Mouse (Mus musculus) adrenal gland, adult 18-20 months (tissue): Measurements from ENCODE around the gene Fibin. TPM values are rescaled to one million over a fixed set of nuclear protein-coding genes. Genes with fewer than 3 reads are reported as not detected.

Source experiments
- DNase-seq, 2 experiments: peaks; one replicate each; pipeline ENCODE4 v3.0.0; 2021 to 2022; ENCODE audit warnings: low spot score in 2 of 2
- total RNA-seq, 2 experiments: library from RNA; stranded (reverse); gene quantifications; 1 replicate in 1 of 2; 2 replicates in 1 of 2; pipeline ENCODE4 v1.2.3; 2021

Fibin gene
- total RNA-seq, 2 experiments from 2014 or later = 9.9 to 10.6 TPM

GRCm38 (mm10) chr2:110314509-110315155 is 48.4 kb downstream of the Fibin start, which contains the start of gene Bbox1:
TSS of gene Bbox1 (minus strand) at chr2:110314560.
- no peak for DNase-seq

- DNase-seq = no peak
Measured at GRCm38 (mm10) chr2:110314074-110314473, 48.9 kb downstream of the Fibin start.

GRCm38 (mm10) chr2:110313305-110313824 is 49.6 kb downstream of the Fibin start:
- no peak for DNase-seq

Other genes with a start within 250 kb of the Fibin start
- gene Bbox1, start 48.6 kb downstream of the Fibin start, total RNA-seq = under 1 TPM in 1 of 2 experiments, not detected in 1; 0.10 TPM
- under 1 TPM in 1 of 2 experiments, not detected in 1; 0.66 TPM for gene Slc5a12, start 234.1 kb upstream of the Fibin start, total RNA-seq